Mouse (Mus musculus) intestine, embryonic 14.5 days (tissue): ENCODE results near the gene Gm11060. TPM values are rescaled to one million over a fixed set of nuclear protein-coding genes. Genes with fewer than 3 reads are reported as not detected.

Experiments
- ATAC-seq: fragments of 200-750 bp; cut with Nextera tagmentation; replicated peaks from 2 replicates; pipeline ENCODE4 v1.8.0; 2017; ENCODE audit warnings: low read depth, moderate number of reproducible peaks, moderate TSS enrichment, moderate library complexity; ENCODE audit not compliant: low FRiP score, low TSS enrichment
- DNase-seq: peaks from one replicate; pipeline ENCODE4 v3.0.0-alpha.2; 2018; ENCODE audit warnings: low spot score
- H3K27ac ChIP-seq: fragments of 300-500 bp; sonication (generic); 2 replicates; pipeline ENCODE4 v1.5.1; 2014; ENCODE audit warnings: low read depth, mild to moderate bottlenecking, control low read depth
- H3K27me3 ChIP-seq: fragments of 300-500 bp; sonication (generic); replicated peaks from 2 replicates; pipeline ENCODE4 v1.6.1; 2014; ENCODE audit warnings: low read length, control low read depth; ENCODE audit not compliant: control insufficient read depth, insufficient read depth
- H3K36me3 ChIP-seq: fragments of 300-500 bp; sonication (generic); 2 replicates; pipeline ENCODE4 v1.6.1; 2014; ENCODE audit warnings: low read length, control low read depth; ENCODE audit not compliant: control insufficient read depth, insufficient read depth
- H3K4me1 ChIP-seq: fragments of 300-500 bp; sonication (generic); replicated peaks from 2 replicates; pipeline ENCODE4 v1.6.1; 2014; ENCODE audit warnings: low read length, control low read depth, mixed read lengths; ENCODE audit not compliant: control insufficient read depth, insufficient read depth
- H3K4me2 ChIP-seq: fragments of 300-500 bp; sonication (generic); 2 replicates; pipeline ENCODE4 v1.6.1; 2014; ENCODE audit warnings: low read length
- H3K4me3 ChIP-seq: fragments of 300-500 bp; sonication (generic); 2 replicates; pipeline ENCODE4 v1.5.1; 2014; ENCODE audit warnings: low read depth, low read length, control low read depth, mixed read lengths
- H3K9ac ChIP-seq: fragments of 300-500 bp; sonication (generic); 2 replicates; pipeline ENCODE4 v1.6.1; 2014; ENCODE audit warnings: mild to moderate bottlenecking, low read length
- H3K9me3 ChIP-seq: fragments of 300-500 bp; sonication (generic); 2 replicates; pipeline ENCODE4 v1.6.1; 2016; ENCODE audit warnings: low read length, control low read depth; ENCODE audit not compliant: control insufficient read depth
- WGBS: fragments of 180-500 bp; shearing (Covaris S2); extraction: QIAGEN DNeasy Blood & Tissue Kit; methylation state at CpG from one replicate; pipeline ENCODE4 v1.1.7; 2014; 5-methylcytosine and 5-hydroxymethylcytosine counted together
- polyA plus RNA-seq: library from polyadenylated mRNA; unstranded; fragments of >200 nt; fragmentation: Nextera tagmentation; extraction: Ambion mirVana; gene quantifications from 2 replicates; pipeline ENCODE4 v1.2.1, GENCODE M21; 2014

Gm11060 gene
- polyA plus RNA-seq, 1 experiment from 2014 or later, result not detected

DNA sequence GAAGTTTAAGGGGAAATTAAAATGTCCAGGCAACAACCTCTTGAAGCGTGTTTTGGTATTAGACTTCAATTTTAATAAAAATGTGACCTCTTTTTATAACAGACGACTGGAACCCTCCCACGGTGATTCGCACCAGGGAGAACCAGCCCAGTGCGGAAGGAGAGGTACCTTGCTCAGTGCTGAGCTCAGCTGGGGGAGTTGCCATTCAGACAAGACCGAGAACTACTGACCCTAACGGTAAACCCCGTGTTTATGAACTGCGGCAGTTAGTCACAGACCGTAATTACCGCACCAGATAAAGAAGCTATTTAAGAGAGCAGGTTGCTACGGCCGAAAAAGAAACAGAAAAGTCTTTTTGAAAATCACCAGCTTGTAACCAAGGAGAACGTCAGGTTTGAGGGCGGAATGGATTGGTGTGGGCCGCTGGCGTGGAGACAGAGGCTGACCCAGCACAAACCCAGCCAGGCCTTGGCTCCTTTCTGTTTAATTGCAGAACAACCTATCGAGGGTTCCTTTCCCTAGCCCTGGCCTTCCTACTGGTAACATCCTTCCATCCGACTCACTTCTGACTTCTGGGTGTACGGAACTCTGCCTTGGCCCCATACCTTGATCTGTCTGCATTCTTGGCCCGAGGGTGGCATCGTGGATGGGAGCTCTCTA is 5.6 kb downstream of the Gm11060 start:
- H3K27ac ChIP-seq, result no peak overlapping the region

DNA sequence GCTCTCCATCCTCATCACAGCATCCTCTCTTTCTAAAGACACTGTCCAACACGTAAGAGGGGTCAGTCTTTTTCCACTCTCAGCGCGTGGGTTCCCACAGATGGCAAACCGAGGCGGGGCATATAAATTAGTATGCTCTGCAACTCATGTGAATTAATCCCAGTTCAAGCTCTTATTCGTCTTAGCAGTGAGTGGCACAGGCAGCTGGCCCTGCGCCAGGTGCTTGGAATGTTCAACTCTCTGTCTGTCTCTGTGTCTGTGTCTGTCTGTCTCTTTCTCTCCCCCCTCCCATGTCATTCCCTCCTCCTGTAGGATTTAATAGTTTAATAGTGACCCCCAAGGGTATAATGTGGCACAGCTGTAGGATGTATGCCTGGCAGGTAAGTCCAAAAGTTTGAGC is 7.6 kb downstream of the Gm11060 start:
- no peak overlapping the region for H3K27ac ChIP-seq
- no peak overlapping the region for H3K9ac ChIP-seq
- H3K9me3 ChIP-seq, result no peaks in the 10 kb centered on the region
- 72% methylated on average over 7 of the region's 7 CpGs for WGBS
- H3K27me3 ChIP-seq, result no peaks in the 10 kb centered on the region
- ATAC-seq (no peak), DNase-seq (no peak)
- H3K4me1 ChIP-seq, result no peaks in the 10 kb centered on the region
- H3K4me3 ChIP-seq, result no peak overlapping the region
- no peaks in the 10 kb centered on the region for H3K36me3 ChIP-seq
- H3K4me2 ChIP-seq, result no peak overlapping the region

More for the DNA sequence above, 5.6 kb downstream of the Gm11060 start:
- DNase-seq (peak; percentile 36), ATAC-seq (no peak)
- H3K36me3 ChIP-seq, result no peaks in the 10 kb centered on the region
- no peaks in the 10 kb centered on the region for H3K9me3 ChIP-seq
- no peak overlapping the region for H3K4me2 ChIP-seq
- H3K9ac ChIP-seq, result no peak overlapping the region
- H3K27me3 ChIP-seq, result no peaks in the 10 kb centered on the region
- H3K4me3 ChIP-seq, result no peak overlapping the region
- 82% methylated on average over 22 of the region's 22 CpGs for WGBS
- no peaks in the 10 kb centered on the region for H3K4me1 ChIP-seq

DNA sequence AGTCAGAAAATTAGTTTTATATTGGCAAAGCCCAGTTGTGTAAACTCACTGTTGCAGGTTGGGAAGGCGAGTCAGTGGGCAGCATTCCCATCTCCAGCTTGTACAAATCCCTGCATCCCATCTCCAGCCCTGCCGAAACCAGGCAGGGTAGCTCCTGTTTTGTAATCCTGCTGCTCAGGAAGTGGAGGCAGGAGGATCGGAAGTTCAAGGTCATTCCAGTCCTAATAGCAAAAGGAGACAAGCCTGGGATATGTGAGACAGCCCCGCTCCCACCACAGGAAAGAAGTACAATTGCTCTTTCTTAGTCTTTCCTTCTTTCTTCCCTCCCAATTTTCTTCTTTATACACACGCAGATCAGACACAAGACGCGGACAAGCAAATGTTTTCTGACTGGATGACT is 8.7 kb downstream of the Gm11060 start:
- ATAC-seq (no peak), DNase-seq (no peak)
- H3K4me2 ChIP-seq, result no peak overlapping the region
- 62% methylated on average over 7 of the region's 7 CpGs for WGBS
- H3K36me3 ChIP-seq, result no peaks in the 10 kb centered on the region
- no peaks in the 10 kb centered on the region for H3K4me1 ChIP-seq
- H3K9me3 ChIP-seq, result no peaks in the 10 kb centered on the region
- no peaks in the 10 kb centered on the region for H3K27me3 ChIP-seq
- H3K27ac ChIP-seq, result no peak overlapping the region
- no peak overlapping the region for H3K4me3 ChIP-seq
- no peak overlapping the region for H3K9ac ChIP-seq

DNA sequence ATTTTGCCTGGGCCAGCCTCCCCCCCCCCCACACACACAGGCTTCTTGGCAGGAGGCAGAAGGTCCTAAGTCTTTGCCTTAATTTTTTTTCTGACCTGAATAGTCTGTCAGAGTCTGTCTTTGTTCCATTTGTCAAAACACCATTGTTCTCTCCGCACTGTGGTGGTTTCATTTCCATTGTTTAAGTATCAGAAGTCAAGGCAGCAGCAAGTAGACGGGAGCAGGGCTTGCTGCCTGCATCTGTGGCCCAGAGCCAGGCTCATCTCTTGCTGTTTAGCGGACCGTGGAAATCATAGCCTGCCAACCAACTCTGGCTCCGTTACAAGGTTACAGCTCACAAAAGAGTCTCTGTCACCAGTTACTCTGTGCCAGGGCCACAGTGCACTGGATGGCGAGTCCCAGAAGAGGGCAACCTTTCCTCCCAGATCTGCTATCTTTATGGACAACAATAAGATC is 16.9 kb downstream of the Gm11060 start:
- Histone ChIP-seq H3K4me1 (no peaks in the 10 kb centered on the region), H3K27me3 (peaks cover 13% of the 10 kb centered on the region), H3K4me3 (no peak overlapping the region), H3K36me3 (no peaks in the 10 kb centered on the region), H3K27ac (no peak overlapping the region), H3K4me2 (no peak overlapping the region), H3K9me3 (no peaks in the 10 kb centered on the region), H3K9ac (no peak overlapping the region)
- no peak for DNase-seq
- WGBS, result 37% methylated on average over 6 of the region's 6 CpGs
- no peak for ATAC-seq

DNA sequence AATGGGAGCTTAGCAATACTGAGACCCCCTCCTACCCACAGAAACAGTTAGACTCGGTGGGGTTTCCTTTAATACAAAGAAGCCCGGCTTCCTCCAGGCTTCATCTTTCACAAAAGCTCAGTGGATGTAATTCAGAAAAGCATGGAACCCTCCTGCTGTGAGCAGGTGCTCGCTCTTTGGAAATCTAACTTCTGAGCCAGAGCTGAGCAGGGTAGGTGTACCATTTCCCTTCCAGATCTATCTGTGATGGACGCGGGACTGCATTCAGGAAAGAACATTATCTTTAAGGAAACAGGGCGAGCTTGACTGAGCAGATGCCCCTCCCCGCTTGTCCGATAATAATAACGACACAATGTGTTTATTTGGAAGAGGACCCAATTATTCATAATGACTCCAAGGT is 22.3 kb downstream of the Gm11060 start:
- Histone ChIP-seq H3K4me3 (no peak overlapping the region), H3K27ac (no peak overlapping the region), H3K4me2 (no peak overlapping the region), H3K36me3 (no peaks in the 10 kb centered on the region), H3K27me3 (peaks cover 31% of the 10 kb centered on the region), H3K9ac (no peak overlapping the region), H3K4me1 (no peaks in the 10 kb centered on the region), H3K9me3 (no peaks in the 10 kb centered on the region)
- DNase-seq, result no peak
- 43% methylated on average over 9 of the region's 9 CpGs for WGBS
- ATAC-seq, result no peak

DNA sequence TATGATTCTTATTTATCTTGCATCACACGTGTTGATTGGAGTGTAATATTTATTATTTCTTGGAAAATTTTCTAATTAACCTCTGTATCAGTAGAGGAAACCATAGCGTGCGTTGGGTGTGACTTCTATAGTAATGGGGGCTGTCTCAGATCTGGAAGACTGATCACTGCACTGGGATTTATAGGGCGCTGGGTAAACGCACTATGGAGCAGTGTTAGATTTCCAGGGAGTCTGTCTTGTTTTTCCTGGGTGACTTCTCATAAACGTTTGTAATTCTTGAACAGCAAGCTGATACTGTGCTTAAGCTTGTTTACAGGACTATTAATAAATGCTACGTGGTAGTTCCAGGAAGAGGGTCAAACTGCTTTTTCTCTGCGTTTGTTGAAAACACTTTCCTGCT is 25.9 kb downstream of the Gm11060 start:
- H3K4me2 ChIP-seq, result no peak overlapping the region
- H3K4me1 ChIP-seq, result 0 out of 2 replicates have a peak, but pooled peaks cover under 1% of the 10 kb centered on the region
- H3K27ac ChIP-seq, result no peak overlapping the region
- no peak for ATAC-seq
- peaks cover 59% of the 10 kb centered on the region for H3K27me3 ChIP-seq
- no peak overlapping the region for H3K9ac ChIP-seq
- no peaks in the 10 kb centered on the region for H3K9me3 ChIP-seq
- no peak for DNase-seq
- 41% methylated on average over 8 of the region's 8 CpGs for WGBS
- H3K4me3 ChIP-seq, result no peak overlapping the region
- no peaks in the 10 kb centered on the region for H3K36me3 ChIP-seq

DNA sequence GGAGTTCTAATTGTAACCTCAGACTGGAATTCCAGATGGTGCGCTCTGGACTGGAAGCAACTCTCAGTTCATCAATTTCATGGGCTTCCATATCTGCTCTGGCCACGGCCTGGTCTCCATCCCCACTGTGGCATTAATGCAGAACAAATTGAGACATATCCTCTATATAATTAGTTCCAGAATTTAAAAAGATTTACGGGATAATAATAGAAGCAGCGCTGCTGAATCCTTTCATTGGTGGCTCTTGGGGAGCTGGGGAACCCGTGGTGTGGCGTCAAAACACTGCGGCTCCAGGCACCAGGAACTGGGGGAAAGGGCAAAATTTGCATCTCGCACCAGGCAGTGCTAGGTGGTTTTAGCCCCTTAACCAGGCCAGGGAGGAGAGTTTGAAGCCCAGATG is 30.4 kb downstream of the Gm11060 start:
- H3K9ac ChIP-seq, result no peak overlapping the region
- DNase-seq (no peak), ATAC-seq (no peak)
- H3K27ac ChIP-seq, result no peak overlapping the region
- H3K4me1 ChIP-seq, result 0 out of 2 replicates have a peak, but pooled peaks cover 4% of the 10 kb centered on the region
- H3K27me3 ChIP-seq, result peaks cover 86% of the 10 kb centered on the region
- WGBS, result 12% methylated on average over 8 of the region's 8 CpGs
- no peaks in the 10 kb centered on the region for H3K9me3 ChIP-seq
- no peak overlapping the region for H3K4me3 ChIP-seq
- H3K36me3 ChIP-seq, result no peaks in the 10 kb centered on the region
- H3K4me2 ChIP-seq, result no peak overlapping the region

DNA sequence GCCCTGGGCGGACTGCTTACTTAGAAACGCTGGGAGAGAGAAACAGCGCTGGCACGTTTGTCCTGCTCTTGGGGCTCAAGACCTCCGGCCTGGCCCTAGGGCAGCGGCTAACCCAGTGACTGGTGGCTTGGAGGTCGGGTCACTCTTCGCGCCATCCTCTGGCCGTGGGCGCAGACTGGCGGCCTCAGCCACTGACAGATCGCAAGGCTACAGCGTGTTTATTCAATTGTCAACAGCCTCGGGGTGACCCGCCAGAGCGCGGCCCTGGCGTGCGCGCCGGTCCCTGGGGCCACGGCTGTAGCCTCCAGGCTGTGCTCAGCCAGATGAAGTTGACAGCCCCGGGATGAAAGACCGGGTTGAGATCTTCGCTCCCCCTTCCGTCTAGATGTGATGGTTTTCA is 31.1 kb downstream of the Gm11060 start:
- no peak overlapping the region for H3K9ac ChIP-seq
- no peak overlapping the region for H3K27ac ChIP-seq
- peak overlapping the region; percentile 38 for H3K4me2 ChIP-seq
- ATAC-seq (no peak), DNase-seq (peak; percentile 75)
- no peaks in the 10 kb centered on the region for H3K9me3 ChIP-seq
- WGBS, result 2% methylated on average over 27 of the region's 27 CpGs
- no peaks in the 10 kb centered on the region for H3K36me3 ChIP-seq
- H3K4me1 ChIP-seq, result 0 out of 2 replicates have a peak, but pooled peaks cover 4% of the 10 kb centered on the region
- H3K4me3 ChIP-seq, result 0 out of 2 replicates have a peak overlapping the region, but pooled peaks have one; percentile 4
- peaks cover 88% of the 10 kb centered on the region for H3K27me3 ChIP-seq

DNA sequence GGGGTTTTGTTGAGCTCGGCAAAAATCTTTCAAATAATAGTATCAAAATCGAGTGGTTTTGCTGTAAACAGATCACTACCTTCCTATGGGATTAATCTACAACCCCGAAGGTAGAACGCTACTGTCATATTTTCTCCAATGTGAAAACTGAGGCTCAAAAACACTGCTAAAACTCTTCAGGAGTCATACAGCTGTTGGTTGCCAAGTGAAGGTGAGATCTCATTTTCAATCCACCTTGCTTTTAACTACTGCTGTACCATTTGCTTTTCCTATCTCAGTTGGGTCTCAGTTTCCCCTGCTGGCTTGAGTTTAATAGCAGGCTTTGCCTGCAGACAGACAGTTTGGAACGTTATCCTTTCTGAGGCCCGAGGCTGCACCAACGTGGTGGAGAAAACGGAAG is 31.6 kb downstream of the Gm11060 start:
- peaks cover 88% of the 10 kb centered on the region for H3K27me3 ChIP-seq
- H3K9ac ChIP-seq, result no peak overlapping the region
- DNase-seq (no peak), ATAC-seq (no peak)
- no peak overlapping the region for H3K27ac ChIP-seq
- no peaks in the 10 kb centered on the region for H3K36me3 ChIP-seq
- 6% methylated on average over 8 of the region's 8 CpGs for WGBS
- no peaks in the 10 kb centered on the region for H3K9me3 ChIP-seq
- H3K4me2 ChIP-seq, result no peak overlapping the region
- 0 out of 2 replicates have a peak, but pooled peaks cover 4% of the 10 kb centered on the region for H3K4me1 ChIP-seq
- no peak overlapping the region for H3K4me3 ChIP-seq
